Mouse (Mus musculus) c-Kit-positive CD71-positive TER-119-negative erythroid progenitor cells, embryonic 14.5 days (primary cell): ENCODE data around the gene Tab1.
A peak's percentile ranks its signal among the peaks of the same experiment; 100 is the strongest.

Experiments
- DNase-seq: peaks from one replicate; pipeline ENCODE4 v3.0.0-alpha.2; 2013; ENCODE audit warnings: low read depth

The Tab1 gene

GRCm38 (mm10) chr15:80132993-80133586 lies at the start of gene Tab1:
Tab1 (plus strand) TSS chr15:80133127.
- DNase-seq = peak; percentile 78

GRCm38 (mm10) chr15:80083276-80083731 lies 49.6 kb upstream of the Tab1 start:
- peak; percentile 99 for DNase-seq

GRCm38 (mm10) chr15:80083740-80084139 lies 49.2 kb upstream of the Tab1 start:
- DNase-seq = no peak

GRCm38 (mm10) chr15:80087406-80088012 lies 45.4 kb upstream of the Tab1 start:
- peak; percentile 84 for DNase-seq

GRCm38 (mm10) chr15:80088637-80089036 lies 44.3 kb upstream of the Tab1 start:
- peak; percentile 93 for DNase-seq

GRCm38 (mm10) chr15:80090155-80090554 lies 42.8 kb upstream of the Tab1 start:
- DNase-seq = no peak

- DNase-seq = no peak
Measured at GRCm38 (mm10) chr15:80090741-80091120, 42.2 kb upstream of the Tab1 start.

- no peak for DNase-seq
Measured at GRCm38 (mm10) chr15:80091121-80091955, 41.6 kb upstream of the Tab1 start, which contains the start of the genes Syngr1 and Rpl3. Syngr1 (plus strand) TSS chr15:80091334. Rpl3 (minus strand) TSS chr15:80091868.

GRCm38 (mm10) chr15:80092041-80092441 lies 40.9 kb upstream of the Tab1 start:
- DNase-seq = no peak

- no peak for DNase-seq
Measured at GRCm38 (mm10) chr15:80092599-80092998, 40.3 kb upstream of the Tab1 start.

- no peak for DNase-seq
Measured at GRCm38 (mm10) chr15:80094201-80094600, 38.7 kb upstream of the Tab1 start.

- DNase-seq = no peak
Measured at GRCm38 (mm10) chr15:80095596-80095995, 37.3 kb upstream of the Tab1 start.

GRCm38 (mm10) chr15:80096406-80096805 lies 36.5 kb upstream of the Tab1 start:
- DNase-seq = no peak

- DNase-seq = no peak
Measured at GRCm38 (mm10) chr15:80096946-80097881, 35.7 kb upstream of the Tab1 start.

GRCm38 (mm10) chr15:80097999-80098461 lies 34.9 kb upstream of the Tab1 start:
- DNase-seq = peak; percentile 80

GRCm38 (mm10) chr15:80098809-80099208 lies 34.1 kb upstream of the Tab1 start:
- no peak for DNase-seq

- DNase-seq = no peak
Measured at GRCm38 (mm10) chr15:80099477-80099876, 33.5 kb upstream of the Tab1 start.

- no peak for DNase-seq
Measured at GRCm38 (mm10) chr15:80100196-80100595, 32.7 kb upstream of the Tab1 start.

- no peak for DNase-seq
Measured at GRCm38 (mm10) chr15:80100871-80101270, 32.1 kb upstream of the Tab1 start.

- no peak for DNase-seq
Measured at GRCm38 (mm10) chr15:80101503-80101902, 31.4 kb upstream of the Tab1 start.

- no peak for DNase-seq
Measured at GRCm38 (mm10) chr15:80102495-80102894, 30.4 kb upstream of the Tab1 start.
